Mouse (Mus musculus): Measurements from ENCODE around the gene Exd1. TPM values are rescaled to one million over a fixed set of nuclear protein-coding genes. Genes with fewer than 3 reads are reported as not detected.

The Exd1 gene
- polyA plus RNA-seq, 1 experiment from 2014 or later: 0.22 TPM

GRCm38 (mm10) chr2:119482307-119482706 is 65.1 kb downstream of the Exd1 start:
- H3K36me3 ChIP-seq (replicated peaks): no peaks in the 10 kb centered on the region
- 97% methylated on average over 1 of the region's 1 CpGs for WGBS
- no peak for ATAC-seq (ENCODE audit: low FRiP score)

GRCm38 (mm10) chr2:119478397-119478749 is 69.1 kb downstream of the Exd1 start:
- no peaks in the 10 kb centered on the region for H3K36me3 ChIP-seq (replicated peaks)
- no peaks in the 10 kb centered on the region for H3K9me3 ChIP-seq
- peak overlapping the region; percentile 98 for H3K4me3 ChIP-seq (replicated peaks)
- peak overlapping the region; percentile 98 for H3K27ac ChIP-seq
- WGBS: 16% methylated on average over 9 of the region's 9 CpGs
- no peak; the same call in 1 of the 2 replicates for ATAC-seq (ENCODE audit: low FRiP score)
- peak overlapping the region; percentile 89 for H3K4me2 ChIP-seq
- peak overlapping the region; percentile 98 for H3K9ac ChIP-seq
- H3K27me3 ChIP-seq: no peaks in the 10 kb centered on the region
- peaks cover 19% of the 10 kb centered on the region for H3K4me1 ChIP-seq

More at GRCm38 (mm10) chr2:119482307-119482706, 65.1 kb downstream of the Exd1 start:
- Histone ChIP-seq H3K27me3 (no peaks in the 10 kb centered on the region), H3K9ac (no peak overlapping the region), H3K4me1 (peaks cover 7% of the 10 kb centered on the region), H3K27ac (no peak overlapping the region), H3K4me3 (replicated peaks) (no peak overlapping the region), H3K9me3 (no peaks in the 10 kb centered on the region), H3K4me2 (no peak overlapping the region)

- Histone ChIP-seq H3K27me3 (no peaks in the 10 kb centered on the region), H3K27ac (peak within 1 kb of the TSS; percentile 98), H3K9ac (peak within 1 kb of the TSS; percentile 98), H3K4me3 (replicated peaks) (peak within 1 kb of the TSS; percentile 98), H3K9me3 (no peaks in the 10 kb centered on the region), H3K36me3 (replicated peaks) (no peaks in the 10 kb centered on the region), H3K4me2 (peak within 1 kb of the TSS; percentile 89), H3K4me1 (peaks cover 19% of the 10 kb centered on the region)
- WGBS: under 1% methylated on average over 61 of the region's 72 CpGs
- peak; percentile 98 for ATAC-seq (ENCODE audit: low FRiP score)
Measured at GRCm38 (mm10) chr2:119477571-119478396, 69.6 kb downstream of the Exd1 start, which contains the start of gene Ino80. TSS of gene Ino80 (minus strand) at chr2:119477687.

GRCm38 (mm10) chr2:119476621-119477391 is 70.6 kb downstream of the Exd1 start:
- peak; percentile 68 for ATAC-seq (ENCODE audit: low FRiP score)
- Histone ChIP-seq H3K4me2 (peak overlapping the region; percentile 89), H3K27me3 (no peaks in the 10 kb centered on the region), H3K9ac (peak overlapping the region; percentile 98), H3K36me3 (replicated peaks) (0 out of 2 replicates have a peak, but pooled peaks cover 2% of the 10 kb centered on the region), H3K4me1 (peaks cover 19% of the 10 kb centered on the region), H3K27ac (peak overlapping the region; percentile 98), H3K4me3 (replicated peaks) (peak overlapping the region; percentile 98), H3K9me3 (no peaks in the 10 kb centered on the region)
- WGBS: under 1% methylated on average over 34 of the region's 44 CpGs

GRCm38 (mm10) chr2:119476166-119476565 is 71.3 kb downstream of the Exd1 start:
- Histone ChIP-seq H3K27me3 (no peaks in the 10 kb centered on the region), H3K27ac (no peak overlapping the region), H3K9me3 (no peaks in the 10 kb centered on the region), H3K4me3 (replicated peaks) (peak overlapping the region; percentile 98), H3K4me2 (peak overlapping the region; percentile 89), H3K36me3 (replicated peaks) (0 out of 2 replicates have a peak, but pooled peaks cover 2% of the 10 kb centered on the region), H3K9ac (peak overlapping the region; percentile 98), H3K4me1 (peaks cover 19% of the 10 kb centered on the region)
- no peak for ATAC-seq (ENCODE audit: low FRiP score)
- WGBS: 26% methylated on average over 7 of the region's 7 CpGs

Other genes with a start within 250 kb of the Exd1 start
- gene Dll4, start 221.8 kb downstream of the Exd1 start, polyA plus RNA-seq (2016; fragmentation: Nextera tagmentation; extraction: Ambion mirVana): 3.5 and 3.8 TPM in 2 replicates
- 2.4 and 2.7 TPM in 2 replicates for gene Chac1, start 196.4 kb downstream of the Exd1 start, polyA plus RNA-seq (2016; fragmentation: Nextera tagmentation; extraction: Ambion mirVana)
- 4.5 and 5.2 TPM in 2 replicates for gene Ino80, start 69.9 kb downstream of the Exd1 start, polyA plus RNA-seq (2016; fragmentation: Nextera tagmentation; extraction: Ambion mirVana)
- 60.7 and 61.7 TPM in 2 replicates for gene Chp1, start 70 bp upstream of the Exd1 start, polyA plus RNA-seq (2016; fragmentation: Nextera tagmentation; extraction: Ambion mirVana)
- 110 and 111 TPM in 2 replicates for gene Nusap1, start 70.7 kb upstream of the Exd1 start, polyA plus RNA-seq (2016; fragmentation: Nextera tagmentation; extraction: Ambion mirVana)
- 35.1 and 35.6 TPM in 2 replicates for gene Oip5, start 70.8 kb upstream of the Exd1 start, polyA plus RNA-seq (2016; fragmentation: Nextera tagmentation; extraction: Ambion mirVana)
- gene Ndufaf1, start 115.2 kb upstream of the Exd1 start, polyA plus RNA-seq (2016; fragmentation: Nextera tagmentation; extraction: Ambion mirVana): 37.4 and 37.6 TPM in 2 replicates
- 80.6 and 83.1 TPM in 2 replicates for gene Rtf1, start 127.4 kb upstream of the Exd1 start, polyA plus RNA-seq (2016; fragmentation: Nextera tagmentation; extraction: Ambion mirVana)
- 0.85 and 1.0 TPM in 2 replicates for gene Itpka, start 194.7 kb upstream of the Exd1 start, polyA plus RNA-seq (2016; fragmentation: Nextera tagmentation; extraction: Ambion mirVana)
- 0.12 TPM in 1 of 2 replicates, not detected in the other for gene Ltk, start 212.8 kb upstream of the Exd1 start, polyA plus RNA-seq (2016; fragmentation: Nextera tagmentation; extraction: Ambion mirVana)
- gene Rpap1, start 239.9 kb upstream of the Exd1 start, polyA plus RNA-seq (2016; fragmentation: Nextera tagmentation; extraction: Ambion mirVana): 32.8 and 33.4 TPM in 2 replicates